Mouse (Mus musculus) midbrain, postnatal 0 days (tissue): ENCODE results near the gene Chrnb4. TPM values are rescaled to one million over a fixed set of nuclear protein-coding genes. Genes with fewer than 3 reads are reported as not detected.

ENCODE experiments used
- ATAC-seq: fragments of 200-750 bp; cut with Nextera tagmentation; 2 replicates; pipeline ENCODE4 v1.8.0; 2017; ENCODE audit warnings: moderate number of reproducible peaks, mild to moderate bottlenecking, moderate TSS enrichment, moderate library complexity; ENCODE audit not compliant: low FRiP score
- DNase-seq: peaks from one replicate; pipeline ENCODE4 v3.0.0-alpha.2; 2015; ENCODE audit warnings: low spot score
- H3K27ac ChIP-seq: fragments of 300-500 bp; sonication (generic); 2 replicates; pipeline ENCODE4 v1.5.1; 2014; ENCODE audit warnings: low read depth, mild to moderate bottlenecking, low read length, mixed read lengths
- H3K27me3 ChIP-seq: fragments of 300-500 bp; sonication (generic); 2 replicates; pipeline ENCODE4 v1.6.1; 2014; ENCODE audit warnings: low read length, control low read depth, mixed read lengths; ENCODE audit not compliant: insufficient read depth
- H3K36me3 ChIP-seq: fragments of 300-500 bp; sonication (generic); 2 replicates; pipeline ENCODE4 v1.6.1; 2014; ENCODE audit warnings: low read length, control low read depth, mixed read lengths; ENCODE audit not compliant: insufficient read depth
- H3K4me1 ChIP-seq: fragments of 300-500 bp; sonication (generic); 2 replicates; pipeline ENCODE4 v1.6.1; 2014; ENCODE audit warnings: mild to moderate bottlenecking, control low read depth, antibody characterized with exemption, low read length, mixed read lengths; ENCODE audit not compliant: insufficient read depth
- H3K4me2 ChIP-seq: fragments of 300-500 bp; sonication (generic); 2 replicates; pipeline ENCODE4 v1.6.1; 2014; ENCODE audit warnings: low read depth, mild to moderate bottlenecking, low read length, mixed read lengths; ENCODE audit not compliant: poor library complexity, severe bottlenecking
- H3K4me3 ChIP-seq: fragments of 300-500 bp; sonication (generic); 2 replicates; pipeline ENCODE4 v1.5.1; 2014; ENCODE audit warnings: low read depth, mild to moderate bottlenecking, low read length, moderate library complexity
- H3K9ac ChIP-seq: fragments of 300-500 bp; sonication (generic); replicated peaks from 2 replicates; pipeline ENCODE4 v1.6.1; 2014; ENCODE audit warnings: mild to moderate bottlenecking, low read length, moderate library complexity, mixed read lengths; ENCODE audit not compliant: poor library complexity, severe bottlenecking
- H3K9me3 ChIP-seq: fragments of 300-500 bp; sonication (generic); 2 replicates; pipeline ENCODE4 v1.6.1; 2016; ENCODE audit warnings: low read length, control low read depth
- CTCF ChIP-seq: IDR thresholded peaks from 2 replicates; pipeline ENCODE4 v1.5.1; 2016; ENCODE audit warnings: antibody characterized with exemption, mild to moderate bottlenecking
- WGBS: fragments of 180-500 bp; shearing (Covaris S2); extraction: QIAGEN DNeasy Blood & Tissue Kit; methylation state at CpG from one replicate; pipeline ENCODE4 v1.1.7; 2014; 5-methylcytosine and 5-hydroxymethylcytosine counted together
- polyA plus RNA-seq: library from polyadenylated mRNA; unstranded; fragments of >200 nt; fragmentation: Nextera tagmentation; extraction: Ambion mirVana; gene quantifications from 2 replicates; pipeline ENCODE4 v1.2.1, GENCODE M21; 2015
- total RNA-seq: library from RNA; depleted of rRNA; stranded (reverse); fragments of >200 nt; gene quantifications from 2 replicates; pipeline ENCODE4 v1.2.3, GENCODE M21; 2014; rRNA removed

Gene Chrnb4
- 2.0 and 5.0 TPM in 2 replicates for total RNA-seq
- polyA plus RNA-seq: 2.4 and 2.5 TPM in 2 replicates

DNA sequence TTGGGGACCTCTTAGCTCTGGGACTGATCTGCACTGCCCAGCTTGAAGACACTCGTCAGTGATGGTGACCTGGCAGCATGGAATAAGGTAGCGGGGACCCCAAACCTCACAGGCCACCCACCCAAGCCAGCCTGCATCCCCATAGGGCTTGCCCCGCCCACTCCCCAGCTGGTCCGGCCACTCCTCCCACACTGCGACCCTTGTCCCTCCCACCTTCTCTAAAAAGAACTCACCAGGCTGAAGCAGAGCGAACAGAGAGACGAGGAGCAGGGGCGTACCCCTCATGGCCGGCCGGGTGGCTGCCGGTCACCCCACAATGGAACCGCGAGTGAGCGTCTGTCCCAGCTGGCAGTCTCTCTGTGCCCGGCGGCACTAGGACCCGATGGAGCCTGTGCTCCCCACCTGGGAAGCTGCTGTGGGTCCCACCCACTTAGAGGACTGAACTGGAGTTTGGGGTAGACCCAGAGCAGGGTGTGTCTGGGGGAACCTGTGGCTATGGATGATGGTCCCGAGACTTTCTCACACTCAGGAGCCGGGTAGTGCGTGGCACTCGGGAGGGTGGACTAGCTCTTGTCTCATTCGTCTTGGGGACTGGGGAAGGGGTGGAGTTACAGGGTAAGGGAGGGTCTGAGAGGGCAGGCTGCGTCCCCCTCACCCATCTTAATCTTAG lies at the start of gene Chrnb4:
Chrnb4 (minus strand) TSS at position 569 of the 670 bp plus-strand sequence.
- Histone ChIP-seq H3K4me3 (peak within 1 kb of the TSS; percentile 44), H3K9ac (peak within 1 kb of the TSS; percentile 48), H3K27ac (no peak within 1 kb of the TSS), H3K4me1 (peaks cover 11% of the 10 kb centered on the region; the same call in 1 of the 2 replicates), H3K4me2 (peak within 1 kb of the TSS; percentile 92), H3K27me3 (peaks cover 10% of the 10 kb centered on the region), H3K9me3 (no peaks in the 10 kb centered on the region), H3K36me3 (no peaks in the 10 kb centered on the region)
- TF ChIP-seq CTCF: no peak
- ATAC-seq (peak; percentile 31; the same call in 1 of the 2 replicates), DNase-seq (no peak)
- under 1% methylated on average over 23 of the region's 23 CpGs for WGBS

GRCm38 (mm10) chr9:55096870-55097269 lies 48.3 kb upstream of the Chrnb4 start:
- Histone ChIP-seq H3K9me3 (no peaks in the 10 kb centered on the region), H3K27me3 (no peaks in the 10 kb centered on the region), H3K4me3 (no peak overlapping the region), H3K9ac (no peak overlapping the region), H3K36me3 (no peaks in the 10 kb centered on the region), H3K4me2 (no peak overlapping the region), H3K27ac (no peak overlapping the region), H3K4me1 (no peaks in the 10 kb centered on the region)
- 93% methylated on average over 4 of the region's 4 CpGs for WGBS
- TF ChIP-seq CTCF: no peak
- DNase-seq (no peak), ATAC-seq (no peak)

DNA sequence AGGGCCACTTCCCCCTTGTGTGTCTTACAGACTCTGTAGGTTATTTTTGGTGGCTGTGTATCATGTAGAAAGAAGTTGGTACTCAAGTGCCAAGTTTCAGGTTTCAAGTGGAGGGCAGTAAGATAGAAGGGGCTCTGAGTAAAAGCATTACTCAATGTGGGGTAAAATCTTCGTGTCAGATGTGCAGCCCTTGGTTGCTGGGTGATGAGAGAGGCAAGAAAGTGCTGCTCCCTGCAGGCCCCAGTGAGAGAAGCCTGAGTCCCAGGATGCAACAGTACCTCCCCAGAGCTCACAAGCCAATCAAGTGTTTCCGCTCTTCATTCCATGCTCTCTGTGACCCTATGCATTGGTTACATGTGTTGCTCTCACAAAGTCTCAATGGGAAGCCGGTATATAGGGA lies 47.5 kb upstream of the Chrnb4 start:
- Histone ChIP-seq H3K4me2 (no peak overlapping the region), H3K4me1 (no peaks in the 10 kb centered on the region), H3K27me3 (no peaks in the 10 kb centered on the region), H3K9me3 (no peaks in the 10 kb centered on the region), H3K36me3 (no peaks in the 10 kb centered on the region), H3K9ac (no peak overlapping the region), H3K27ac (no peak overlapping the region), H3K4me3 (no peak overlapping the region)
- no peak for TF ChIP-seq CTCF
- no peak for DNase-seq
- 70% methylated on average over 3 of the region's 3 CpGs for WGBS
- no peak for ATAC-seq

GRCm38 (mm10) chr9:55090141-55090540 lies 41.6 kb upstream of the Chrnb4 start:
- no peak for TF ChIP-seq CTCF
- WGBS: 55% methylated on average over 5 of the region's 5 CpGs
- DNase-seq: peak; percentile 21

GRCm38 (mm10) chr9:55089226-55089625 lies 40.6 kb upstream of the Chrnb4 start:
- no peaks in the 10 kb centered on the region for H3K4me1 ChIP-seq
- H3K4me3 ChIP-seq: no peak overlapping the region
- H3K9me3 ChIP-seq: no peaks in the 10 kb centered on the region
- no peak overlapping the region for H3K9ac ChIP-seq
- no peak overlapping the region for H3K27ac ChIP-seq
- H3K36me3 ChIP-seq: no peaks in the 10 kb centered on the region
- WGBS: 92% methylated on average over 2 of the region's 2 CpGs
- TF ChIP-seq CTCF: no peak
- no peak overlapping the region for H3K4me2 ChIP-seq
- no peaks in the 10 kb centered on the region for H3K27me3 ChIP-seq
- ATAC-seq (no peak), DNase-seq (no peak)

More at GRCm38 (mm10) chr9:55090141-55090540, 41.6 kb upstream of the Chrnb4 start:
- Histone ChIP-seq H3K9me3 (no peaks in the 10 kb centered on the region), H3K27ac (no peak overlapping the region), H3K9ac (no peak overlapping the region), H3K4me2 (no peak overlapping the region), H3K27me3 (no peaks in the 10 kb centered on the region), H3K36me3 (no peaks in the 10 kb centered on the region), H3K4me1 (no peaks in the 10 kb centered on the region), H3K4me3 (no peak overlapping the region)
- no peak for ATAC-seq

GRCm38 (mm10) chr9:55083154-55083913 lies 34.8 kb upstream of the Chrnb4 start:
- ATAC-seq (peak; percentile 38; the same call in 1 of the 2 replicates), DNase-seq (peak; percentile 90)
- WGBS: 22% methylated on average over 7 of the region's 7 CpGs
- no peak overlapping the region for H3K4me2 ChIP-seq
- no peak overlapping the region for H3K9ac ChIP-seq
- H3K36me3 ChIP-seq: no peaks in the 10 kb centered on the region
- H3K27ac ChIP-seq: no peak overlapping the region
- no peaks in the 10 kb centered on the region for H3K27me3 ChIP-seq
- no peak for TF ChIP-seq CTCF
- H3K4me1 ChIP-seq: 0 out of 2 replicates have a peak, but pooled peaks cover 4% of the 10 kb centered on the region
- no peaks in the 10 kb centered on the region for H3K9me3 ChIP-seq
- no peak overlapping the region for H3K4me3 ChIP-seq
